Mouse (Mus musculus) liver, postnatal 0 days (tissue): ENCODE results near the gene Map3k21. TPM values are rescaled to one million over a fixed set of nuclear protein-coding genes. Genes with fewer than 3 reads are reported as not detected.

Experiments used
- ATAC-seq: fragments of 200-750 bp; cut with Nextera tagmentation; 2 replicates; pipeline ENCODE4 v1.8.0; 2017; ENCODE audit warnings: mild to moderate bottlenecking, moderate library complexity
- DNase-seq: peaks from one replicate; pipeline ENCODE4 v3.0.0-alpha.2; 2016
- H3K27ac ChIP-seq: fragments of 300-500 bp; sonication (generic); 2 replicates; pipeline ENCODE4 v1.5.1; 2014; ENCODE audit warnings: antibody characterized with exemption, moderate library complexity, mild to moderate bottlenecking, low read depth
- H3K27me3 ChIP-seq: fragments of 300-500 bp; sonication (generic); 2 replicates; pipeline ENCODE4 v1.6.1; 2014; ENCODE audit warnings: low read length, control low read depth, mixed read lengths; ENCODE audit not compliant: insufficient read depth
- H3K36me3 ChIP-seq: fragments of 300-500 bp; sonication (generic); replicated peaks from 2 replicates; pipeline ENCODE4 v1.6.1; 2014; ENCODE audit warnings: mild to moderate bottlenecking, control low read depth, low read length, moderate library complexity, mixed read lengths; ENCODE audit not compliant: insufficient read depth
- H3K4me1 ChIP-seq: fragments of 300-500 bp; sonication (generic); 2 replicates; pipeline ENCODE4 v1.6.1; 2014; ENCODE audit warnings: antibody characterized with exemption, mild to moderate bottlenecking, control low read depth; ENCODE audit not compliant: insufficient read depth
- H3K4me2 ChIP-seq: fragments of 300-500 bp; sonication (generic); 2 replicates; pipeline ENCODE4 v1.6.1; 2014; ENCODE audit warnings: low read depth, mild to moderate bottlenecking, low read length, moderate library complexity, mixed read lengths
- H3K4me3 ChIP-seq: fragments of 300-500 bp; sonication (generic); 2 replicates; pipeline ENCODE4 v1.5.1; 2014; ENCODE audit warnings: low read depth, low read length
- H3K9ac ChIP-seq: fragments of 300-500 bp; sonication (generic); replicated peaks from 2 replicates; pipeline ENCODE4 v1.6.1; 2014; ENCODE audit warnings: mild to moderate bottlenecking, moderate library complexity
- H3K9me3 ChIP-seq: fragments of 300-500 bp; sonication (generic); 2 replicates; pipeline ENCODE4 v1.6.1; 2016; ENCODE audit warnings: mild to moderate bottlenecking, control low read depth, low read length, mixed read lengths
- CTCF ChIP-seq: sonication (generic); IDR thresholded peaks from 2 replicates; pipeline ENCODE4 v1.5.1; 2016; ENCODE audit warnings: antibody characterized with exemption, low read depth
- EP300 ChIP-seq: IDR thresholded peaks from 2 replicates; pipeline ENCODE4 v1.6.1; 2016; ENCODE audit warnings: antibody characterized with exemption, low read depth, mild to moderate bottlenecking
- WGBS: fragments of 180-500 bp; shearing (Covaris S2); extraction: QIAGEN DNeasy Blood & Tissue Kit; methylation state at CpG from one replicate; pipeline ENCODE4 v1.1.7; 2014; ENCODE audit not compliant: insufficient replicate concordance; 5-methylcytosine and 5-hydroxymethylcytosine counted together
- polyA plus RNA-seq: library from polyadenylated mRNA; unstranded; fragments of >200 nt; fragmentation: Nextera tagmentation; extraction: Ambion mirVana; gene quantifications from 2 replicates; pipeline ENCODE4 v1.2.1, GENCODE M21; 2015

The Map3k21 gene
- polyA plus RNA-seq, 1 experiment from 2014 or later = 0.39 TPM

GRCm38 (mm10) chr8:125956796-125957195 is 46.5 kb downstream of the Map3k21 start:
- 67% methylated on average over 9 of the region's 9 CpGs for WGBS

GRCm38 (mm10) chr8:125957226-125957993 is 47.2 kb downstream of the Map3k21 start:
- ATAC-seq = peak; percentile 41
- TF ChIP-seq EP300 = no peak
- TF ChIP-seq CTCF = no peak
- no peak for DNase-seq
- 70% methylated on average over 13 of the region's 13 CpGs for WGBS
- no peaks in the 10 kb centered on the region for H3K9me3 ChIP-seq
- no peak overlapping the region for H3K4me2 ChIP-seq
- no peaks in the 10 kb centered on the region for H3K36me3 ChIP-seq
- no peaks in the 10 kb centered on the region for H3K27me3 ChIP-seq
- no peak overlapping the region for H3K9ac ChIP-seq
- no peaks in the 10 kb centered on the region for H3K4me1 ChIP-seq
- no peak overlapping the region for H3K27ac ChIP-seq
- no peak overlapping the region for H3K4me3 ChIP-seq

More at GRCm38 (mm10) chr8:125956796-125957195, 46.5 kb downstream of the Map3k21 start:
- Histone ChIP-seq H3K4me3 (no peak overlapping the region), H3K9ac (no peak overlapping the region), H3K36me3 (no peaks in the 10 kb centered on the region), H3K27me3 (no peaks in the 10 kb centered on the region), H3K27ac (no peak overlapping the region), H3K4me2 (no peak overlapping the region), H3K4me1 (no peaks in the 10 kb centered on the region), H3K9me3 (no peaks in the 10 kb centered on the region)
- DNase-seq (no peak), ATAC-seq (no peak)
- no peak for TF ChIP-seq CTCF
- no peak for TF ChIP-seq EP300

GRCm38 (mm10) chr8:125957994-125958368 is 47.7 kb downstream of the Map3k21 start:
- no peak overlapping the region for H3K4me3 ChIP-seq
- DNase-seq (no peak), ATAC-seq (no peak)
- no peaks in the 10 kb centered on the region for H3K36me3 ChIP-seq
- H3K4me2 ChIP-seq = no peak overlapping the region
- H3K4me1 ChIP-seq = no peaks in the 10 kb centered on the region
- no peaks in the 10 kb centered on the region for H3K9me3 ChIP-seq
- no peak overlapping the region for H3K27ac ChIP-seq
- no peak for TF ChIP-seq EP300
- no peak overlapping the region for H3K9ac ChIP-seq
- 85% methylated on average over 1 of the region's 1 CpGs for WGBS
- H3K27me3 ChIP-seq = no peaks in the 10 kb centered on the region

DNA sequence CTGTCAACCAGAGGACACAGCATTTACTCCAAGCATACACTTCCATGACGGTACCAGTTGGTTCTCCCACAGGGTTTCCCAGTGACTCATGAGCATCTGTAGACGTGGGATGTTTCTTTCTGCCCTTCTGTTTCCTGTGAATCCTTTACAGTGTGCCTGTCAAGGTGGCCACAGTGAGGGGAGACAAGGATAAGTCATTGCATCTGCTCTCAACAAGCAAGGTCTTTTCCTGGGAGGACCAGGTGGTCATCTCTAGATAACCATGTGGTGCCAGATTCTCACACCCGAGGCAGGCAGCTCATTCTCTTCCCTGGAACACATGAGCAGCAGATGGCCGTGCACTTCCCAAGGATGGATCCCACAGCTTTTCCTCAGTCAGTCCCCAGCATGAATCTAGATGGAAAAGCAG is 49.1 kb downstream of the Map3k21 start:
- 44% methylated on average over 4 of the region's 4 CpGs for WGBS
- no peak for ATAC-seq
- DNase-seq = no peak

DNA sequence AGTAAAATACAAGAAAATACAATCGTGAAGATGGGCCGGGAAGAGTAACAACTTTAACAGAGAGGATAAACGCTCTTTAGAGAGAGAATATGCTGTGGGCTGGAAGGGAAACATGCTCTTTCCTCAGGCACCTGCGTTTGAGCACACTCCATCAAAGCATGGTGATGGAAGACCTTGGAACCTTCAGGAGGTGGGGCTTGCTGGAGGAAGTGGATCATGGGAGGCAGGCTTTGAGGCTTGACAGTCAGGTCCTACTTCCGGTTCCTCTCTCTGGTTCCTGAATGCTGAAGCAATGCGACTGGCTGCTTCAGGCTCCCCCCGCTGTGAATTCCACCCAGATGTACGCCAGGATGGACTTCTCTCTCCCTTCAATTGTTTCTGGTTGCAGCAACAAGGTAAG is 49.8 kb downstream of the Map3k21 start:
- no peak for ATAC-seq
- no peak overlapping the region for H3K4me3 ChIP-seq
- WGBS = 68% methylated on average over 8 of the region's 8 CpGs
- no peaks in the 10 kb centered on the region for H3K36me3 ChIP-seq
- H3K4me1 ChIP-seq = no peaks in the 10 kb centered on the region
- no peak overlapping the region for H3K9ac ChIP-seq
- H3K9me3 ChIP-seq = no peaks in the 10 kb centered on the region
- H3K27me3 ChIP-seq = 0 out of 2 replicates have a peak, but pooled peaks cover 3% of the 10 kb centered on the region
- no peak for DNase-seq
- no peak overlapping the region for H3K4me2 ChIP-seq
- H3K27ac ChIP-seq = no peak overlapping the region
- TF ChIP-seq EP300 (no peak), CTCF (no peak)

More for the DNA sequence above, 49.1 kb downstream of the Map3k21 start:
- Histone ChIP-seq H3K9ac (no peak overlapping the region), H3K9me3 (no peaks in the 10 kb centered on the region), H3K4me1 (no peaks in the 10 kb centered on the region), H3K4me2 (no peak overlapping the region), H3K27me3 (0 out of 2 replicates have a peak, but pooled peaks cover 3% of the 10 kb centered on the region), H3K27ac (no peak overlapping the region), H3K4me3 (no peak overlapping the region), H3K36me3 (no peaks in the 10 kb centered on the region)
- TF ChIP-seq EP300 = no peak
- TF ChIP-seq CTCF = no peak

DNA sequence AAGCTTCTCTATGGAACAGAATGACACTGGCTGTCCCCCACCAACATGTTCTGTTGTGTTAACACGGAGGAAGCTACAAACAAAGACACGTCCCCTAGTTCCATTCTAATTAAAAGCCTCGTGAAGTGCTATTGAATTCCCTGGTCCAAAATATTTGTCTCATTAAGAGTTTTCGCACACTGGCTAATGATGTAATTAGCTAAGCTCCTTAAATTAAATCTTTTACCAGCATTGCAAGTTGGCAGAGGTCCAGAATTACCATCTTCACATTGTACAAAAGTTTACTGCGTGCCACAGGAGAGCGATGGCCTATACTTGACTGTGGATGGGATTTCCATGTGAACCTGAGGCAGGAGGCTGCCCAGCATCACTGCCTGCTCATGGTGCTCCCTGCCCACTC is 51.5 kb downstream of the Map3k21 start:
- H3K9me3 ChIP-seq = no peaks in the 10 kb centered on the region

More for the DNA sequence above, 51.5 kb downstream of the Map3k21 start:
- H3K27ac ChIP-seq = no peak overlapping the region
- H3K27me3 ChIP-seq = peaks cover 5% of the 10 kb centered on the region; the same call in 1 of the 2 replicates
- ATAC-seq = no peak
- no peaks in the 10 kb centered on the region for H3K4me1 ChIP-seq
- H3K36me3 ChIP-seq = no peaks in the 10 kb centered on the region
- no peak overlapping the region for H3K4me2 ChIP-seq
- TF ChIP-seq CTCF = no peak
- TF ChIP-seq EP300 = no peak
- H3K4me3 ChIP-seq = no peak overlapping the region
- DNase-seq = no peak
- 84% methylated on average over 6 of the region's 6 CpGs for WGBS
- H3K9ac ChIP-seq = no peak overlapping the region
